Mouse (Mus musculus) ovary, adult 18-20 months (tissue): ENCODE measurements around the gene Setd3.

Experiments used
- DNase-seq: peaks from one replicate; pipeline ENCODE4 v3.0.0; 2022; ENCODE audit warnings: low spot score, mixed read lengths

Setd3 gene

GRCm38 (mm10) chr12:108179246-108179320 is at the start of gene Setd3:
TSS of gene Setd3 (minus strand) at chr12:108179314.
- no peak for DNase-seq

- no peak for DNase-seq
Measured at GRCm38 (mm10) chr12:108227527-108227926, 48.4 kb upstream of the Setd3 start.

- no peak for DNase-seq
Measured at GRCm38 (mm10) chr12:108226941-108227340, 47.8 kb upstream of the Setd3 start.

GRCm38 (mm10) chr12:108226216-108226615 is 47.1 kb upstream of the Setd3 start:
- DNase-seq = no peak

- DNase-seq = no peak
Measured at GRCm38 (mm10) chr12:108225781-108226180, 46.7 kb upstream of the Setd3 start.

GRCm38 (mm10) chr12:108223357-108223756 is 44.2 kb upstream of the Setd3 start:
- no peak for DNase-seq

- no peak for DNase-seq
Measured at GRCm38 (mm10) chr12:108221712-108222111, 42.6 kb upstream of the Setd3 start.

GRCm38 (mm10) chr12:108221206-108221605 is 42.1 kb upstream of the Setd3 start:
- DNase-seq = no peak

- no peak for DNase-seq
Measured at GRCm38 (mm10) chr12:108220621-108221020, 41.5 kb upstream of the Setd3 start.

- DNase-seq = no peak
Measured at GRCm38 (mm10) chr12:108219825-108220616, 40.9 kb upstream of the Setd3 start.

GRCm38 (mm10) chr12:108219163-108219562 is 40.0 kb upstream of the Setd3 start:
- DNase-seq = no peak

- no peak for DNase-seq
Measured at GRCm38 (mm10) chr12:108217572-108217971, 38.5 kb upstream of the Setd3 start.

- no peak for DNase-seq
Measured at GRCm38 (mm10) chr12:108216611-108217370, 37.7 kb upstream of the Setd3 start.

- no peak for DNase-seq
Measured at GRCm38 (mm10) chr12:108215090-108215489, 36.0 kb upstream of the Setd3 start.

GRCm38 (mm10) chr12:108213090-108214041 is 34.3 kb upstream of the Setd3 start:
- no peak for DNase-seq

GRCm38 (mm10) chr12:108212476-108212875 is 33.4 kb upstream of the Setd3 start:
- DNase-seq = no peak

- no peak for DNase-seq
Measured at GRCm38 (mm10) chr12:108212071-108212470, 33.0 kb upstream of the Setd3 start.

- no peak for DNase-seq
Measured at GRCm38 (mm10) chr12:108210623-108211022, 31.5 kb upstream of the Setd3 start.

GRCm38 (mm10) chr12:108208726-108209438 is 29.8 kb upstream of the Setd3 start:
- DNase-seq = peak; percentile 40

- no peak for DNase-seq
Measured at GRCm38 (mm10) chr12:108208216-108208615, 29.1 kb upstream of the Setd3 start.

- DNase-seq = no peak
Measured at GRCm38 (mm10) chr12:108206641-108207040, 27.5 kb upstream of the Setd3 start.

- DNase-seq = no peak
Measured at GRCm38 (mm10) chr12:108204978-108205377, 25.9 kb upstream of the Setd3 start.
